Mouse (Mus musculus) adrenal gland (tissue): ENCODE results near the gene Tulp1.

ENCODE experiments used
- intact Hi-C: fragments of 180-260 bp; cut with DNase I; formaldehyde crosslinking; loops from one replicate; pipeline ENCODE4 v1.15.1; 2025
- long read RNA-seq, 2 experiments: library from polyadenylated mRNA; unstranded; transcript quantifications; one replicate each; pipeline ENCODE4 v2.0.0; 2020; ENCODE audit warnings: borderline replicate concordance in 1 of 2; ENCODE audit not compliant: insufficient replicate concordance in 1 of 2

Tulp1 gene
- long read RNA-seq, experiment 1 = 0 reads
- long read RNA-seq, experiment 2 = 0 reads

GRCm38 (mm10) chr17:28365122-28365521, at the start of gene Tulp1:
Gene Tulp1, minus strand, starts transcription at chr17:28365222.
- intact Hi-C loops = no loop called here

- intact Hi-C loops = no loop called here
These were observed 46.4 kb upstream of the Tulp1 start for GRCm38 (mm10) chr17:28411381-28411960.

- intact Hi-C loops = no loop called here
These were observed 45.7 kb upstream of the Tulp1 start for GRCm38 (mm10) chr17:28410731-28411130.

- intact Hi-C loops = loop anchor here (5.0 kb wide), 1 partner anchor 34 kb away; no protein-coding TSS in a partner anchor
These were observed 43.4 kb upstream of the Tulp1 start for GRCm38 (mm10) chr17:28408251-28408918.

- intact Hi-C loops = loop anchor here (1.0 to 5.0 kb wide), 2 partner anchors 35 to 121 kb away; no protein-coding TSS in a partner anchor
These were observed 42.6 kb upstream of the Tulp1 start for GRCm38 (mm10) chr17:28407418-28408250.

GRCm38 (mm10) chr17:28406471-28406870, 41.4 kb upstream of the Tulp1 start:
- intact Hi-C loops = loop anchor here (5.0 kb wide), 1 partner anchor 36 kb away; no protein-coding TSS in a partner anchor

GRCm38 (mm10) chr17:28404745-28405144, 39.7 kb upstream of the Tulp1 start:
- intact Hi-C loops = loop anchor here (5.0 kb wide), 1 partner anchor 38 kb away; no protein-coding TSS in a partner anchor

GRCm38 (mm10) chr17:28404301-28404700, 39.3 kb upstream of the Tulp1 start:
- intact Hi-C loops = no loop called here

- intact Hi-C loops = no loop called here
These were observed 30.0 kb upstream of the Tulp1 start for GRCm38 (mm10) chr17:28394994-28395393.

- intact Hi-C loops = no loop called here
These were observed 29.2 kb upstream of the Tulp1 start for GRCm38 (mm10) chr17:28394051-28394765.

GRCm38 (mm10) chr17:28391568-28392432, 26.8 kb upstream of the Tulp1 start:
- intact Hi-C loops = no loop called here

- intact Hi-C loops = loop anchor here (5.0 kb wide), 1 partner anchor 139 kb away; no protein-coding TSS in a partner anchor
These were observed 23.5 kb upstream of the Tulp1 start for GRCm38 (mm10) chr17:28388534-28388933.

- intact Hi-C loops = loop anchor here (5.0 kb wide), 1 partner anchor 141 kb away; no protein-coding TSS in a partner anchor
These were observed 21.3 kb upstream of the Tulp1 start for GRCm38 (mm10) chr17:28386150-28386905.

- intact Hi-C loops = loop anchor here (5.0 kb wide), 1 partner anchor 157 kb away; no protein-coding TSS in a partner anchor
These were observed 19.3 kb upstream of the Tulp1 start for GRCm38 (mm10) chr17:28384298-28384697.

- intact Hi-C loops = loop anchor here (5.0 kb wide), 1 partner anchor 153 kb away; no protein-coding TSS in a partner anchor
These were observed 15.2 kb upstream of the Tulp1 start for GRCm38 (mm10) chr17:28380255-28380654.

- intact Hi-C loops = no loop called here
These were observed 10.6 kb upstream of the Tulp1 start for GRCm38 (mm10) chr17:28375592-28376061.

- intact Hi-C loops = no loop called here
These were observed 9.5 kb upstream of the Tulp1 start for GRCm38 (mm10) chr17:28374494-28374893.

- intact Hi-C loops = no loop called here
These were observed 8.8 kb upstream of the Tulp1 start for GRCm38 (mm10) chr17:28373821-28374220.

GRCm38 (mm10) chr17:28371941-28372340, 6.9 kb upstream of the Tulp1 start:
- intact Hi-C loops = no loop called here
